Mouse (Mus musculus): ENCODE results near the gene Suclg1. TPM values are rescaled to one million over a fixed set of nuclear protein-coding genes. Genes with fewer than 3 reads are reported as not detected.

The Suclg1 gene
- polyA plus RNA-seq, 1 experiment from 2014 or later, result 140 TPM

DNA sequence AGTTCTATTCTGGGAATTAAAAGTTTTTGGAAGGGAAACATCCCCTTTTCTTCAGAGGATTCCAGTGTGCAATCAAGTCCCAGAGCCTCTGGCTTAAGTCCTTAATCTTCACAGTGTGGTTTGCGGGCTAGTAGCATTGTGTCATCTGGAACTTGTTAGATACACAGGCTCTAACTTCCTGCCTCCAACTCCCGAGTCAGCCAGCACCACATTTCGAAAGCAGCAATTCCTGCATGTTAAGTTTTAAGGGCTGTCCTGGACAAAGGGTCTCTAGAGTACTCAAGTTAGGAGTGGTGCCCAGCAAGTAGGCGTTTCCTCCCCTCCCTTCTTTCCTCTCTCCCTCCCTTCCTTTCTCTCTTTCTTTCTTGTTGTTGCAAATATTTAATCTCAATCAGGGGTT is 19.8 kb upstream of the Suclg1 start:
- Histone ChIP-seq H3K4me3 (ENCODE audit: low read depth, low read length) (no peak overlapping the region), H3K4me2 (replicated peaks; ENCODE audit: low read depth, low read length) (no peak overlapping the region), H3K4me1 (ENCODE audit: insufficient read depth, low read depth, low read length) (no peaks in the 10 kb centered on the region), H3K9ac (replicated peaks; ENCODE audit: low read depth) (no peak overlapping the region), H3K27me3 (replicated peaks; ENCODE audit: insufficient read depth, low read length) (no peaks in the 10 kb centered on the region), H3K9me3 (ENCODE audit: low read length) (no peaks in the 10 kb centered on the region), H3K36me3 (ENCODE audit: insufficient read depth, low read length) (no peaks in the 10 kb centered on the region), H3K27ac (ENCODE audit: low read length) (no peak overlapping the region)
- 11% methylated on average over 4 of the region's 4 CpGs for WGBS
- ATAC-seq (peak; percentile 79), DNase-seq (ENCODE audit: low spot score) (peak; percentile 84)
- TF ChIP-seq EP300 (IDR thresholded peaks at IDR 0.05) (no peak), CTCF (IDR thresholded peaks at IDR 0.05) (no peak)

GRCm38 (mm10) chr6:73228881-73229280 is 19.3 kb upstream of the Suclg1 start:
- Histone ChIP-seq H3K9ac (replicated peaks; ENCODE audit: low read depth) (no peak overlapping the region), H3K4me3 (ENCODE audit: low read depth, low read length) (no peak overlapping the region), H3K4me2 (replicated peaks; ENCODE audit: low read depth, low read length) (no peak overlapping the region), H3K9me3 (ENCODE audit: low read length) (no peaks in the 10 kb centered on the region), H3K27me3 (replicated peaks; ENCODE audit: insufficient read depth, low read length) (no peaks in the 10 kb centered on the region), H3K36me3 (ENCODE audit: insufficient read depth, low read length) (no peaks in the 10 kb centered on the region), H3K27ac (ENCODE audit: low read length) (no peak overlapping the region), H3K4me1 (ENCODE audit: insufficient read depth, low read depth, low read length) (no peaks in the 10 kb centered on the region)
- TF ChIP-seq EP300 (IDR thresholded peaks at IDR 0.05) (no peak), CTCF (IDR thresholded peaks at IDR 0.05) (no peak)
- 56% methylated on average over 3 of the region's 3 CpGs for WGBS
- DNase-seq (ENCODE audit: low spot score) (no peak), ATAC-seq (peak; percentile 11; the same call in 1 of the 2 replicates)

- Histone ChIP-seq H3K27ac (ENCODE audit: low read length) (no peak overlapping the region), H3K4me2 (replicated peaks; ENCODE audit: low read depth, low read length) (no peak overlapping the region), H3K27me3 (replicated peaks; ENCODE audit: insufficient read depth, low read length) (no peaks in the 10 kb centered on the region), H3K36me3 (ENCODE audit: insufficient read depth, low read length) (no peaks in the 10 kb centered on the region), H3K4me1 (ENCODE audit: insufficient read depth, low read depth, low read length) (no peaks in the 10 kb centered on the region), H3K9ac (replicated peaks; ENCODE audit: low read depth) (no peak overlapping the region), H3K9me3 (ENCODE audit: low read length) (no peaks in the 10 kb centered on the region), H3K4me3 (ENCODE audit: low read depth, low read length) (no peak overlapping the region)
- WGBS, result 55% methylated on average over 12 of the region's 12 CpGs
- TF ChIP-seq CTCF (IDR thresholded peaks at IDR 0.05) (no peak), EP300 (IDR thresholded peaks at IDR 0.05) (no peak)
- ATAC-seq (no peak), DNase-seq (ENCODE audit: low spot score) (no peak)
Measured at GRCm38 (mm10) chr6:73232152-73232584, 16.0 kb upstream of the Suclg1 start.

GRCm38 (mm10) chr6:73233202-73233726 is 14.9 kb upstream of the Suclg1 start:
- Histone ChIP-seq H3K9ac (replicated peaks; ENCODE audit: low read depth) (no peak overlapping the region), H3K4me1 (ENCODE audit: insufficient read depth, low read depth, low read length) (no peaks in the 10 kb centered on the region), H3K4me3 (ENCODE audit: low read depth, low read length) (no peak overlapping the region), H3K27me3 (replicated peaks; ENCODE audit: insufficient read depth, low read length) (no peaks in the 10 kb centered on the region), H3K36me3 (ENCODE audit: insufficient read depth, low read length) (no peaks in the 10 kb centered on the region), H3K9me3 (ENCODE audit: low read length) (no peaks in the 10 kb centered on the region), H3K27ac (ENCODE audit: low read length) (no peak overlapping the region), H3K4me2 (replicated peaks; ENCODE audit: low read depth, low read length) (no peak overlapping the region)
- DNase-seq (ENCODE audit: low spot score) (no peak), ATAC-seq (no peak)
- TF ChIP-seq EP300 (IDR thresholded peaks at IDR 0.05) (no peak), CTCF (IDR thresholded peaks at IDR 0.05) (peak; percentile 50)
- 90% methylated on average over 6 of the region's 6 CpGs for whole genome bisulfite sequencing

DNA sequence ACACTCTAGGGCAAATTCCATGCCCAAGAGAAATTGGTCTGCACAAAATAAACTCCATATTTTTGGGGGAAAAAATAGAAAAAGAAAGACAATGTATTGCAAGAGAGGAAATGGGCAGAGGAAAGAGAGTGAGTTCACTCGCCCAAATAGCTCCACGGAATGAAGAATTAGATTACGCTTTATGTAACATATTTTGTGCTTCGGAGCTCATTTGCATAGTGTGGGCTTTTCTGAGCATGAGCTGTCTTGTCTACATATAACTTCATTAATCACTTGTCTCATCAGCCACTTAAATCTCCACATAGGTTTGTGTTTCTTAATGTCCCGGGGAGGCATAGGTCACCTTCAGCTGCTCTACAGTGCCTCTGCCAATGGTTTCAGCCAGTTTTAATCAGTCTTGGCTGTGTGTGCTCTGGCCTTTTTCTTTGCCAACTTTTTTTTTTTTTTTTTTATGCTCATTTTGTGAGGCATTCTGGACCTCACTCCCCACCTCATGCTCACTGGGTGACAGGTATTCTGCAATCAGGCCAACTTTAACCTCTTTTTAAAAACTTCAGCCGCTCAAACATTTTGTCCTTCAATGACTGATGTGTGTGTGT is 13.8 kb upstream of the Suclg1 start:
- 70% methylated on average over 6 of the region's 6 CpGs for WGBS
- Histone ChIP-seq H3K9ac (replicated peaks; ENCODE audit: low read depth) (no peak overlapping the region), H3K9me3 (ENCODE audit: low read length) (no peaks in the 10 kb centered on the region), H3K27ac (ENCODE audit: low read length) (no peak overlapping the region), H3K36me3 (ENCODE audit: insufficient read depth, low read length) (no peaks in the 10 kb centered on the region), H3K4me1 (ENCODE audit: insufficient read depth, low read depth, low read length) (no peaks in the 10 kb centered on the region), H3K4me3 (ENCODE audit: low read depth, low read length) (no peak overlapping the region), H3K4me2 (replicated peaks; ENCODE audit: low read depth, low read length) (no peak overlapping the region), H3K27me3 (replicated peaks; ENCODE audit: insufficient read depth, low read length) (no peaks in the 10 kb centered on the region)
- no peak for DNase-seq (ENCODE audit: low spot score)
- no peak for TF ChIP-seq CTCF (IDR thresholded peaks at IDR 0.05)
- no peak for TF ChIP-seq EP300 (IDR thresholded peaks at IDR 0.05)
- no peak for ATAC-seq

- H3K27ac ChIP-seq (ENCODE audit: low read length), result no peak overlapping the region
- no peak overlapping the region for H3K9ac ChIP-seq (replicated peaks; ENCODE audit: low read depth)
- no peaks in the 10 kb centered on the region for H3K27me3 ChIP-seq (replicated peaks; ENCODE audit: insufficient read depth, low read length)
- ATAC-seq, result no peak
- no peaks in the 10 kb centered on the region for H3K9me3 ChIP-seq (ENCODE audit: low read length)
- WGBS, result 85% methylated on average over 3 of the region's 3 CpGs
- no peak for DNase-seq (ENCODE audit: low spot score)
- H3K36me3 ChIP-seq (ENCODE audit: insufficient read depth, low read length), result no peaks in the 10 kb centered on the region
- H3K4me1 ChIP-seq (ENCODE audit: insufficient read depth, low read depth, low read length), result no peaks in the 10 kb centered on the region
- H3K4me2 ChIP-seq (replicated peaks; ENCODE audit: low read depth, low read length), result no peak overlapping the region
- no peak for TF ChIP-seq EP300 (IDR thresholded peaks at IDR 0.05)
- no peak for TF ChIP-seq CTCF (IDR thresholded peaks at IDR 0.05)
- no peak overlapping the region for H3K4me3 ChIP-seq (ENCODE audit: low read depth, low read length)
Measured at GRCm38 (mm10) chr6:73235650-73236049, 12.5 kb upstream of the Suclg1 start.
